Mouse (Mus musculus): ENCODE results near the gene Ano6.

- TF ChIP-seq CTCF (IDR thresholded peaks at IDR 0.05; ENCODE audit: borderline replicate concordance, control insufficient read depth, extremely low read depth, insufficient read depth, low read length, poor library complexity) (no peak), POLR2A (IDR thresholded peaks at IDR 0.05; ENCODE audit: control insufficient read depth, extremely low read depth, insufficient read depth, low read length, poor library complexity) (no peak)
Measured at GRCm38 (mm10) chr15:95956692-95957091, 166.0 kb downstream of the Ano6 start.

Measured in thymus, adult 2 months (tissue).